Mouse (Mus musculus) small intestine, adult 2 months (tissue): ENCODE data around the gene Hacd2. TPM values are rescaled to one million over a fixed set of nuclear protein-coding genes. Genes with fewer than 3 reads are reported as not detected.

ENCODE experiments used
- H3K27ac ChIP-seq: fragments of 200-500 bp; 2 replicates; pipeline ENCODE4 v1.5.1; 2012; ENCODE audit warnings: low read depth, low read length, control low read depth, inconsistent platforms; ENCODE audit not compliant: insufficient read depth
- H3K27me3 ChIP-seq: fragments of 200-500 bp; 2 replicates; pipeline ENCODE4 v1.6.1; 2012; ENCODE audit warnings: mild to moderate bottlenecking, moderate library complexity, low read length, inconsistent platforms; ENCODE audit not compliant: control insufficient read depth, insufficient read depth
- H3K36me3 ChIP-seq: fragments of 200-500 bp; 2 replicates; pipeline ENCODE4 v1.6.1; 2012; ENCODE audit warnings: mild to moderate bottlenecking, low read length, control low read depth, inconsistent platforms; ENCODE audit not compliant: control insufficient read depth, insufficient read depth
- H3K4me1 ChIP-seq: fragments of 200-500 bp; 2 replicates; pipeline ENCODE4 v1.6.1; 2012; ENCODE audit warnings: low read length, inconsistent platforms, mixed read lengths; ENCODE audit not compliant: control insufficient read depth, insufficient read depth, insufficient read length
- H3K4me3 ChIP-seq: fragments of 200-500 bp; 2 replicates; pipeline ENCODE4 v1.5.1; 2012; ENCODE audit warnings: low read depth, mild to moderate bottlenecking, control low read depth, inconsistent platforms, low read length, moderate library complexity
- CTCF ChIP-seq: fragments of 200-500 bp; IDR thresholded peaks from 2 replicates; pipeline ENCODE4 v1.5.1; 2012; ENCODE audit warnings: low read depth, mild to moderate bottlenecking, control low read depth, inconsistent platforms, low read length, moderate library complexity, mixed read lengths; ENCODE audit not compliant: insufficient replicate concordance, insufficient read length; ENCODE audit errors: extremely low read depth
- POLR2A ChIP-seq: fragments of 200-500 bp; IDR thresholded peaks from 2 replicates; pipeline ENCODE4 v1.6.1; 2012; ENCODE audit warnings: low read depth, mild to moderate bottlenecking, control low read depth, inconsistent platforms, low read length, moderate library complexity
- WGBS: fragments of 180-500 bp; shearing (Covaris S2); methylation state at CpG from one replicate; pipeline ENCODE4 v1.1.7; 2018; 5-methylcytosine and 5-hydroxymethylcytosine counted together
- polyA plus RNA-seq: library from polyadenylated mRNA; depleted of rRNA; stranded (reverse); fragments of >200 nt; gene quantifications from 2 replicates; pipeline ENCODE4 v1.2.3, GENCODE M21; 2012

Hacd2 gene
- polyA plus RNA-seq, 1 experiment: 34.9 TPM

- Histone ChIP-seq H3K36me3 (peaks cover 46% of the 10 kb centered on the region), H3K4me1 (no peaks in the 10 kb centered on the region; the same call in 1 of the 2 replicates), H3K4me3 (no peak overlapping the region), H3K27me3 (no peaks in the 10 kb centered on the region), H3K27ac (no peak overlapping the region)
- 56% methylated on average over 10 of the region's 10 CpGs for WGBS
- no peak for TF ChIP-seq POLR2A
- no peak for TF ChIP-seq CTCF
Measured at GRCm38 (mm10) chr16:34997576-34997975, 24.7 kb upstream of the Hacd2 start.

- 86% methylated on average over 3 of the region's 3 CpGs for WGBS
- H3K36me3 ChIP-seq: peaks cover 42% of the 10 kb centered on the region
- no peak overlapping the region for H3K4me3 ChIP-seq
- no peaks in the 10 kb centered on the region for H3K27me3 ChIP-seq
- TF ChIP-seq CTCF (no peak), POLR2A (no peak)
- H3K27ac ChIP-seq: no peak overlapping the region
- H3K4me1 ChIP-seq: no peaks in the 10 kb centered on the region; the same call in 1 of the 2 replicates
Measured at GRCm38 (mm10) chr16:34999016-34999415, 23.2 kb upstream of the Hacd2 start.

- no peak overlapping the region for H3K27ac ChIP-seq
- H3K27me3 ChIP-seq: no peaks in the 10 kb centered on the region
- H3K36me3 ChIP-seq: peaks cover 40% of the 10 kb centered on the region
- 77% methylated on average over 11 of the region's 11 CpGs for WGBS
- H3K4me1 ChIP-seq: no peaks in the 10 kb centered on the region
- no peak overlapping the region for H3K4me3 ChIP-seq
- TF ChIP-seq CTCF: no peak
- no peak for TF ChIP-seq POLR2A
Measured at GRCm38 (mm10) chr16:34999986-35000385, 22.2 kb upstream of the Hacd2 start.

GRCm38 (mm10) chr16:35000923-35001560, 21.2 kb upstream of the Hacd2 start:
- Histone ChIP-seq H3K27me3 (no peaks in the 10 kb centered on the region), H3K27ac (no peak overlapping the region), H3K4me3 (no peak overlapping the region), H3K4me1 (no peaks in the 10 kb centered on the region), H3K36me3 (peaks cover 33% of the 10 kb centered on the region)
- no peak for TF ChIP-seq CTCF
- no peak for TF ChIP-seq POLR2A
- 79% methylated on average over 10 of the region's 10 CpGs for WGBS

GRCm38 (mm10) chr16:35004356-35004755, 17.9 kb upstream of the Hacd2 start:
- 40% methylated on average over 5 of the region's 5 CpGs for WGBS
- no peaks in the 10 kb centered on the region for H3K4me1 ChIP-seq

GRCm38 (mm10) chr16:35004756-35005155, 17.5 kb upstream of the Hacd2 start:
- Histone ChIP-seq H3K4me1 (no peaks in the 10 kb centered on the region), H3K36me3 (peaks cover 13% of the 10 kb centered on the region), H3K27me3 (no peaks in the 10 kb centered on the region), H3K27ac (no peak overlapping the region), H3K4me3 (no peak overlapping the region)
- WGBS: 65% methylated on average over 2 of the region's 2 CpGs
- TF ChIP-seq POLR2A (no peak), CTCF (no peak)

More at GRCm38 (mm10) chr16:35004356-35004755, 17.9 kb upstream of the Hacd2 start:
- Histone ChIP-seq H3K36me3 (peaks cover 14% of the 10 kb centered on the region), H3K27ac (no peak overlapping the region), H3K27me3 (no peaks in the 10 kb centered on the region), H3K4me3 (no peak overlapping the region)
- TF ChIP-seq POLR2A: no peak
- no peak for TF ChIP-seq CTCF

GRCm38 (mm10) chr16:35006251-35006650, 16.0 kb upstream of the Hacd2 start:
- Histone ChIP-seq H3K36me3 (peaks cover 2% of the 10 kb centered on the region; the same call in 1 of the 2 replicates), H3K4me3 (no peak overlapping the region), H3K4me1 (no peaks in the 10 kb centered on the region), H3K27ac (no peak overlapping the region), H3K27me3 (no peaks in the 10 kb centered on the region)
- 87% methylated on average over 5 of the region's 5 CpGs for WGBS
- TF ChIP-seq CTCF (no peak), POLR2A (no peak)

- TF ChIP-seq CTCF (no peak), POLR2A (no peak)
- Histone ChIP-seq H3K27me3 (no peaks in the 10 kb centered on the region), H3K36me3 (no peaks in the 10 kb centered on the region), H3K4me1 (no peaks in the 10 kb centered on the region), H3K4me3 (no peak overlapping the region), H3K27ac (no peak overlapping the region)
- 38% methylated on average over 1 of the region's 1 CpGs for WGBS
Measured at GRCm38 (mm10) chr16:35007361-35007760, 14.9 kb upstream of the Hacd2 start.
